Mouse (Mus musculus) heart, postnatal 36 days (tissue): Measurements from ENCODE around the gene Olfr994. TPM values are rescaled to one million over a fixed set of nuclear protein-coding genes. Genes with fewer than 3 reads are reported as not detected.
A peak's percentile ranks its signal among the peaks of the same experiment; 100 is the strongest.

Experiments
- DNase-seq, 2 experiments: peaks; one replicate each; pipeline ENCODE4 v3.0.0; 2021 to 2022
- intact Hi-C: fragments of 180-260 bp; cut with DNase I; formaldehyde crosslinking; loops from one replicate; pipeline ENCODE4 v1.15.1; 2025
- total RNA-seq, 2 experiments: library from RNA; stranded (reverse); gene quantifications; 2 replicates each; pipeline ENCODE4 v1.2.3; 2021

Gene Olfr994
- total RNA-seq, result not detected

GRCm38 (mm10) chr2:85436351-85436750 lies at the start of gene Olfr994:
Gene Olfr994 (minus strand): TSS chr2:85436451.
- intact Hi-C loops, result no loop called here
- DNase-seq, result no peak

GRCm38 (mm10) chr2:85466801-85467325 lies 30.6 kb upstream of the Olfr994 start:
- intact Hi-C loops, result no loop called here
- DNase-seq, result peak in 1 of 2 experiments; percentile 13

- intact Hi-C loops, result no loop called here
- DNase-seq, result no peak
Observed at GRCm38 (mm10) chr2:85443539-85443938, 7.3 kb upstream of the Olfr994 start, which contains the start of gene Olfr995. Gene Olfr995 (minus strand): TSS chr2:85443639.

GRCm38 (mm10) chr2:85442546-85442945 lies 6.3 kb upstream of the Olfr994 start:
- DNase-seq, result no peak
- intact Hi-C loops, result no loop called here

- intact Hi-C loops, result no loop called here
- DNase-seq, result no peak
Observed at GRCm38 (mm10) chr2:85425893-85426292, 10.4 kb downstream of the Olfr994 start.

GRCm38 (mm10) chr2:85414777-85415176 lies 21.5 kb downstream of the Olfr994 start, which contains the start of gene Olfr993:
Gene Olfr993 (minus strand): TSS chr2:85414877.
- intact Hi-C loops, result no loop called here
- no peak for DNase-seq

- no peak for DNase-seq
- intact Hi-C loops, result no loop called here
Observed at GRCm38 (mm10) chr2:85409369-85409768, 26.9 kb downstream of the Olfr994 start, which contains the start of gene Olfr992. Gene Olfr992 (minus strand): TSS chr2:85409469.

Other genes starting within 250 kb of the Olfr994 start
- 1 to 10 TPM; 1.8 to 2.0 TPM for gene Lrrc55, start 239.3 kb downstream of the Olfr994 start, total RNA-seq
- gene Olfr987, start 97.1 kb downstream of the Olfr994 start, total RNA-seq, result not detected
- not detected for gene Olfr988, start 73.2 kb downstream of the Olfr994 start, total RNA-seq
- not detected for gene Olfr992, start 27.0 kb downstream of the Olfr994 start, total RNA-seq
- not detected for gene Olfr993, start 21.6 kb downstream of the Olfr994 start, total RNA-seq
- not detected for gene Olfr995, start 7.2 kb upstream of the Olfr994 start, total RNA-seq
- not detected for gene 4833423E24Rik, start 82.6 kb upstream of the Olfr994 start, total RNA-seq
- not detected for gene Olfr996, start 142.8 kb upstream of the Olfr994 start, total RNA-seq
- not detected for gene Olfr998, start 152.5 kb upstream of the Olfr994 start, total RNA-seq
- gene Olfr1000, start 175.5 kb upstream of the Olfr994 start, total RNA-seq, result not detected
- not detected for gene Olfr1002, start 214.3 kb upstream of the Olfr994 start, total RNA-seq
- not detected for gene Olfr154, start 228.0 kb upstream of the Olfr994 start, total RNA-seq
- not detected for gene Olfr1006, start 242.3 kb upstream of the Olfr994 start, total RNA-seq